Mouse (Mus musculus) bone marrow macrophage, adult 2 months (primary cell): ENCODE results near the gene Rps3. TPM values are rescaled to one million over a fixed set of nuclear protein-coding genes. Genes with fewer than 3 reads are reported as not detected.
A peak's percentile ranks its signal among the peaks of the same experiment; 100 is the strongest.

Source experiments
- H3K27ac ChIP-seq: 2 replicates; pipeline ENCODE4 v1.5.1; 2012; ENCODE audit warnings: low read depth, low read length; ENCODE audit not compliant: insufficient read depth
- H3K4me1 ChIP-seq: 2 replicates; pipeline ENCODE4 v1.6.1; 2012; ENCODE audit warnings: low read length; ENCODE audit not compliant: control insufficient read depth, insufficient read depth
- H3K4me3 ChIP-seq: 2 replicates; pipeline ENCODE4 v1.5.1; 2012; ENCODE audit warnings: mild to moderate bottlenecking, low read length, moderate library complexity; ENCODE audit not compliant: insufficient read depth
- CTCF ChIP-seq: IDR thresholded peaks from 2 replicates; pipeline ENCODE4 v1.5.1; 2012; ENCODE audit warnings: low read depth, mild to moderate bottlenecking, low read length, moderate library complexity
- POLR2A ChIP-seq: IDR thresholded peaks from 2 replicates; pipeline ENCODE4 v1.6.1; 2012; ENCODE audit warnings: mild to moderate bottlenecking, low read depth, low read length, borderline replicate concordance
- polyA plus RNA-seq: library from polyadenylated mRNA; stranded (reverse); fragments of >200 nt; gene quantifications from 2 replicates; pipeline ENCODE4 v1.2.4, GENCODE M21; 2012; ENCODE audit not compliant: missing spikeins, insufficient read depth, insufficient read length

Rps3 gene
- polyA plus RNA-seq, 1 experiment, result 1,023 TPM

DNA sequence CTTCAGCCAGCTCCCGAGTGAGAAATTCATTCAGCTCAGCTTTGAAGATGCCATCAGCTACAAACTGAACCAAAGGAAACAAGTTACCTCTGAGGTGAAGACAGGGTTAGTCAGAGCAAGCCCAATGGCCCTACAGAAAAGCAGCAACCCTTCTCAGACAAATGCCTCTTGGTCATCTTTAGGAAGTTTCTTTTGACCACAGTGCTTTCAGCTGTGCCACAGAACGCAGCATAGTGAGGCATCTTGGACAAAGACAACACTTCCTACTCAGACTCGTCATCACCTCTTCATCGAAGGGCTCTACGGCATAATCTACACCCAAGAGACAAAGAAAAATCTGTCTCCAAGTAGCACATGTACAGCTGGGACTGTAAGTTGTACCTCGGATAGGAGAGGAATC, 901 bp downstream of the Rps3 start:
- Histone ChIP-seq H3K27ac (peak overlapping the region; percentile 75), H3K4me3 (peak overlapping the region; percentile 88), H3K4me1 (peaks cover 37% of the 10 kb centered on the region)
- no peak for TF ChIP-seq CTCF
- TF ChIP-seq POLR2A, result no peak

DNA sequence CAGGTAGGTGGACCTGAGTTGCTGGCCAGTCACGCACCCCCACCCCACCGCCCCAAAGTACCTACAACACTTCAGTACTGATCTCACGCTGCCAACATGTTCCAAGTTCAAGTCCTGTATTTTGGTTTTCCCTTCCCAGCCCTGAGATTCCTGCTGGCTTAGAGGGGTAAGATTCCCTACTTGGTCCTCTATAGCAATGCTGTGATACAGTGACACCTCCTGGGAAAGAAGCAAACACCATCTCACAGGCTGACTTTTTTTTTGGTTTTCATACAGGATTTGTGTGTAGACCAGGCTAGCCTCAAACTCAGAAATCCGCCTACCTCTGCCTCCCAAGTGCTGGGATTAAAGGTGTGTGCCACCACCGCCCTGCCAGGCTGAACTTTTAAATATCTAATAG, 6.3 kb downstream of the Rps3 start:
- H3K4me1 ChIP-seq, result peaks cover 36% of the 10 kb centered on the region
- TF ChIP-seq CTCF, result no peak
- no peak for TF ChIP-seq POLR2A

DNA sequence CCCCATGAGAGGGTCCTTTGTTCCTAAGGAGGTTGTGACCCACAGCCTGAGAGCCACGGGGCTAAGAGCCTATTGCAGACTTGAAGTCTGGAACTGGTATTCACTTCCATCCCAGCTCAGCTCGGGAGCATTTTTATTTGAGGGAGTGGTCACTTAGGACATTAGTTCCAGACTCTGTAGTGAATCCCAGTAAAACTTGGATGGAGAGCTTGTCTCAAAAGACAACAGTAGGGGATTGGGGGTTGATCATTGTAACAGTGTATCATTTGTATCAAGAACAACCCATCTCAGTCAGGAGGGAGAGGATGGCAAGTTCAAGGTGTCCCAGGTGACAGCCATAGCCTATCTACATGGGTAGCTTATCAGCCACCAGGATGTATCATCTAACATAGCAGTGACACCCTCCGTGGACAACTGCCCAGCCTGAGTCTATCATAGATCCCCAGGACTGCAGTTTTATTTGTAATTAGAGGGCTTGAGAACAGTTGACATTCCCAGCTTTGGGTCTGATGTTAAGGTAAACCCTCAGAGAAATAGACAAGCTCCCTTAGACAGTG, 6.9 kb downstream of the Rps3 start:
- Histone ChIP-seq H3K27ac (no peak overlapping the region), H3K4me3 (no peak overlapping the region), H3K4me1 (peaks cover 33% of the 10 kb centered on the region)
- TF ChIP-seq CTCF (no peak), POLR2A (no peak)

More for the DNA sequence above, 6.3 kb downstream of the Rps3 start:
- H3K4me3 ChIP-seq, result no peak overlapping the region
- no peak overlapping the region for H3K27ac ChIP-seq

DNA sequence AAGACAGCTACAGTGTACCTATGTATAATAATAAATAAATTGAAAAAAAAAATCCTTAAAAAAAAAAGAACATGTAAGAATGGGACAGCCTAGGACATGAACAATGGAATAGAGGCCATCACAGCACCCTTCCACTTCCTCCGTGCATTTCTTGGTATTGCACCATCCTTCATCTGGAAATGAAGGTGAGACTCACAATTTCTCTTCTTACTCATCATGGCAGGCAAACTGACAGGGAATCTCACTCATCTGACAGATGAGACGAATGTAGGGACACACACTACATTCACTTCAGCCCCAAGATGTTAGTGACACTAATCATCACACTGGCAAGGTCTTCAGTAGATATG, 8.0 kb downstream of the Rps3 start:
- no peak overlapping the region for H3K27ac ChIP-seq
- H3K4me1 ChIP-seq, result peaks cover 29% of the 10 kb centered on the region
- no peak overlapping the region for H3K4me3 ChIP-seq
- TF ChIP-seq CTCF, result no peak
- no peak for TF ChIP-seq POLR2A

DNA sequence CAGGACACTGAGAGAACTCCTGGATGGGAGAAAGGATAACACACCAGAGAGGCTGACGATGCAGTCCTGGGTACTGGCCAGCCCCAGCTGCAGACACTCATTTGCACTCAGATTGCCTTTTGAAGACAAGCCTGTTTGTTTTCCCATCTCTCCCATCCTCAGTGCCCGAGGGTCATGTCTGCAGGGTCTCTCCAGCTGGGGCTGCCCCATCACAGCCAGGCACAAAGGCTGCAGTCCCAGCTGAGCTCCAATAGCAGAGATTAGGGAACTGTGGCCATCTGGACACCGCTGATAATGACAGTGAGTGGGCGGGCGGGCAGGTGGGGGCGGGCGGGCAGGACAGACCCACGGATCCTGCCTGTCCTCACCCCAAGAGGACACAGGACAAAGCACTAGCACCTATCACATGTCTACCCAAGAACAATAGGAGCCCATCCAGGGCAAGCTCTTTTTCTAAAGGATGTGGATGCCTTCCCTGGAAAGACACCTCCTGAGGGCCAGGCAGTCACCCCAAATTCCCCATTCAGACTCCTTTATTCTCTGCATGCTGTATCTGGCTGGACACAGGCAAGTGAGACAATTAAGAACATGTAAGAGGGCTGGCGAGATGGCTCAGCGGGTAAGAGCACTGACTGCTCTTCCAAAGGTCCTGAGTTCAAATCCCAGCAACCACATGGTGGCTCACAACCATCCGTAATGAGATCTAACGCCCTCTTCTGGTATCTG, 8.5 kb downstream of the Rps3 start:
- TF ChIP-seq POLR2A, result no peak
- TF ChIP-seq CTCF, result no peak
- Histone ChIP-seq H3K4me1 (peaks cover 29% of the 10 kb centered on the region), H3K27ac (no peak overlapping the region), H3K4me3 (no peak overlapping the region)

DNA sequence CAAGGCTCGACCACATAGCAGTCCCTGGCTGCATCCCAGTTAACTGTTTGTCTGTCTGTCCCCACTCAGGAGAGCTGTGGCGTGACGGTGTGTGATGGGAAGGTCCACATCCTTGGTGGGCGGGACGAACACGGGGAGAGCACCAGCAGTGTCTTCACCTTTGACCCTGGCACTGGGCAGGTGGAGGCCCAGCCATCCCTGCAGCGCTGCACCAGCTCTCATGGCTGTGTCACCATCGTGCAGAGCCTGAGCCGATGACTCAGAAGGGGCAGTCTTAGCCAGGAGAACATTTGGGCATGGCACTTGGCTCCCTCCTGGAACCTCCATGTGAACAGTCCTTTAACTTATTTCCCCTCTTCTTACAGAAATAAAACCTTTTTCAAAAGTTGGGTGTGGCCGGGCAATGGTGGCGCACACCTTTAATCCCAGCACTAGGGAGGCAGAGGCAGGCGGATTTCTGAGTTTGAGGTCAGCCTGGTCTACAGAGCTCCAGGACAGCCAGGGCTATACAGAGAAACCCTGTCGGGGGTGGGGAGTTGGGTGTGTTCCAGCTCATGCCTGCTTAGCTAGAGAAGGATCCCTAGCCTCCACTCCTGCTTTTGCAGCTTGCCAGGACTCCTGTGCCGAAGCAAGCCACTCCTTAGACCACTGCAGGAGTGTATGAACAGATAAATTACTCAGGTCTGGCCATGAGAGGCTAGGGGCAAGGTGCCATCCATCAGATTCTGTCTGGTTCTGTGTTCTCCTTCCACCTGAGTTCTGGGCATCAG, 9.7 kb downstream of the Rps3 start:
- H3K4me1 ChIP-seq, result peaks cover 29% of the 10 kb centered on the region
- H3K4me3 ChIP-seq, result no peak overlapping the region
- TF ChIP-seq CTCF (no peak), POLR2A (no peak)
- H3K27ac ChIP-seq, result no peak overlapping the region

DNA sequence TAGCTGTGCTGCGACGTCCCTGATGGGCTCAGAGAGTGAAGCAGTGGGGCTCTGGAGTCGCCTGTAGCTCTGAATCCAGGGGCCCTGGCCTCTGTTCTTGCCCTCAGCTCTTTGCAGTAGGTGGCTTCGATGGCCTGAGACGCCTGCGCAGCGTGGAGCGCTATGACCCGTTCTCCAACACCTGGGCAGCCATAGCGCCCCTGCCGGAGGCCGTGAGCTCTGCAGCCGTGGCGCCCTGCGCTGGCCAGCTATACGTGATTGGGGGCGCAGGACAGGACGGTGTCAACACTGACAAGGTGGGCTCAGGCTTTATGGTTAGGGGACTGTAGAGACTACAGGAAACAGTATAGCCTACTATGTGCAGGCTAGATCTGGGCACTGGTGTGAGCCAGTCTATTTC, 12.0 kb downstream of the Rps3 start:
- no peak overlapping the region for H3K27ac ChIP-seq
- TF ChIP-seq CTCF, result no peak
- no peak for TF ChIP-seq POLR2A
- no peak overlapping the region for H3K4me3 ChIP-seq
- H3K4me1 ChIP-seq, result peaks cover 37% of the 10 kb centered on the region

DNA sequence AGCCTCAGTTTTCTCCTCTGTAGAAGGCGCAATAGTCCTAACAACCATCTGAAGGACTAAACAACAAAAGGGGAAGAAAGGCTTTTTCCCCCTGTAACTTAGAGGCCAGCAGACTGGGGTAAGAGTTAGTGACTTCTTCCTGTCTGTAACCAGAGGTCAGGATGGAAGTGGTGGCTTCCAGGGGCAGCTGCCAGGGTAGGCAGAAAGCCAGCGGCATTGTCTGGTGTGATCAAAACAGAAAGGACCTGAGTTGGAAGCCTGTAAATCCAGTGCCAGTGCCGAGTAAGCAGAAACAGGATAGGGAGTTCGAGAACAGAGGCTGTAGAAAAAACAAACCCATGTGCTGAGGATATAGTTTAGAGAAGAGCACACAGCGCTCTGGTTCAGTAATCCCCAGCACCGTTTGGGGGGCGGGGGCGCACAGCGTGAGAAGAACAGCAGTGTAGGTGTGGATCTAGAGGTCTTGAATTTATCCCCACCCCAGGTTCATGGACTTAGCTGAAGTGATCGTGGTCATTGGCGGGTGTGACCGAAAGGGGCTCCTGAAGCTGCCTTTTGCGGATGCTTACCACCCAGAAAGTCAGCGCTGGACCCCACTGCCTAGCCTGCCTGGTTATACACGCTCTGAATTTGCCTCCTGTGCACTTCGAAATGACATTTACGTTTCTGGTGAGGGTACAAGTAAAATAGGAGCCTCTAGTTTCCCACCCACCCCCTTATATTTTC, 13.7 kb downstream of the Rps3 start:
- H3K4me1 ChIP-seq, result peaks cover 40% of the 10 kb centered on the region
- TF ChIP-seq POLR2A (no peak), CTCF (no peak)
- peak overlapping the region; percentile 82 for H3K27ac ChIP-seq
- no peak overlapping the region for H3K4me3 ChIP-seq

DNA sequence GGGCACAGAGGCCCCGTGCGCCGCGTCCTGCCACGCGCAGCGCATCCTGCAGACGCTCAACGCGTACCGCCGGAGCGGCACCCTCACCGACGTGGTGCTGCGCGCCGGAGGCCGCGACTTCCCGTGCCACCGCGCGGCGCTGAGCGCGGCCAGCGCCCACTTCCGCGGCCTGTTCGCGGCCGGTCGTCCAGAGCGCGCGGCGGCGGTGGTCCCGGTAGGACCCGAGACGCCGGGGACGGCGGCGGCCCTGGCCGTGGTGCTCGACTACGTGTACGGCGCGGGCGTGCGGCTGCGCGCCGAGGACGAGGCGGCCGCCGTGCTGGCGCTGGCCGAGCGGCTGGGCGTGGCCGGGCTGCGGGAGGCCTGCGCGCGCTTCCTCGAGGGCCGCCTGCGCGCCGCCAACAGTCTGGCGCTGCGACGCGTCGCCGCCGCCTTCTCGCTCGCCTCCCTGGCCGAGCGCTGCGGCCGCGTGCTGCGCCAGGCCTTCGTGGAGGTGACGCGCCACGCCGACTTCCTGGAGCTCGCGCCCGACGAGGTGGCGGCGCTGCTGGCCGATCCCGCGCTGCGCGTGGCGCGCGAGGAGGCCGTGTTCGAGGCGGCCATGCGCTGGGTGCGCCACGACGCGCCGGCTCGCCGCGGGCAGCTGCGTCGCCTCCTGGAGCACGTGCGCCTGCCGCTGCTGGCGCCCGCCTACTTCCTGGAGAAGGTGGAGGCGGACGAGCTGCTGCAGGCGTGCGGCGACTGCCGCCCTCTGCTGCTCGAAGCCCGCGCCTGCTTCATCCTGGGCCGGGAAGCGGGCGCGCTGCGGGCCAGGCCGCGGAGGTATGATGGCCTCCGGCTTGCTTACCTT, 15.0 kb downstream of the Rps3 start:
- H3K4me1 ChIP-seq, result peaks cover 33% of the 10 kb centered on the region

More for the DNA sequence above, 15.0 kb downstream of the Rps3 start:
- H3K4me3 ChIP-seq, result peak overlapping the region; percentile 65
- H3K27ac ChIP-seq, result peak overlapping the region; percentile 82
- no peak for TF ChIP-seq POLR2A
- TF ChIP-seq CTCF, result no peak
